Mouse (Mus musculus): Measurements from ENCODE around the gene Mllt6. TPM values are rescaled to one million over a fixed set of nuclear protein-coding genes. Genes with fewer than 3 reads are reported as not detected.

The Mllt6 gene
- 1 to 10 TPM; 6.8 to 7.6 TPM for total RNA-seq (2023)

DNA sequence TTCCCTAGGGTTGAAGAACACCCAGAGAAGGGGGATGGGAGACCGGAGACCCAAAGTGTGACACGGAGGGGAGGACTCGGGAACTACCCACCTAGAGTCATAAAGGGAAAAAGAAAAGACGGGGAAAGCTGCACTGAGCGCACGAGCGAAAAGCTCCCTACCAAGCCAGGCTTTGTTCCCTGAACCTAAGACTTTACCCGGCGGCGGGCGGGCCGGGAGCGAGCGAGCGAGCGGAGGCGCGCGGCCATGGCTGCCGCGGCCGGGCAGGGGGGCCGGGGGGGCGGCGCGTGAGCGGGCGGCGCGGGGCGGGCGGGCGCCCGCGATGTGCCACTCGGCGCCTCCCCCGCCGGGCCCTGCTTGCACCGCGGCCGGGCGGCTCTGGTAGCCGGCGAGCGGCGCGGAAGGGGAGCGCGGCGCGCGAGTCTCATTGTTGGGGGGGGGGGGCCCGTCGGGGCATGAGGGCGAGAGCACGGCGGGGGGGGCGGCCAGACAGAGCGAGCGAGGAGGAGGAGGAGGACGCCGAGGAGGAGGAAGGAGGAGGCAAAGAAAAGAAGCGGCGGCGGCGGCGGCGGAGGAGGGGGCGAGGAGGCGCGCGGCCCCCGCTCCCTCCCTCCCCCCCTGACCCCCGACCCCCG is at the start of gene Mllt6:
Gene Mllt6 (plus strand): TSS at position 522 of the 635 bp plus-strand sequence.

GRCm38 (mm10) chr11:97629576-97629975 is 33.6 kb upstream of the Mllt6 start, which contains the start of gene Epop:
Gene Epop, minus strand, starts transcription at chr11:97629702.

DNA sequence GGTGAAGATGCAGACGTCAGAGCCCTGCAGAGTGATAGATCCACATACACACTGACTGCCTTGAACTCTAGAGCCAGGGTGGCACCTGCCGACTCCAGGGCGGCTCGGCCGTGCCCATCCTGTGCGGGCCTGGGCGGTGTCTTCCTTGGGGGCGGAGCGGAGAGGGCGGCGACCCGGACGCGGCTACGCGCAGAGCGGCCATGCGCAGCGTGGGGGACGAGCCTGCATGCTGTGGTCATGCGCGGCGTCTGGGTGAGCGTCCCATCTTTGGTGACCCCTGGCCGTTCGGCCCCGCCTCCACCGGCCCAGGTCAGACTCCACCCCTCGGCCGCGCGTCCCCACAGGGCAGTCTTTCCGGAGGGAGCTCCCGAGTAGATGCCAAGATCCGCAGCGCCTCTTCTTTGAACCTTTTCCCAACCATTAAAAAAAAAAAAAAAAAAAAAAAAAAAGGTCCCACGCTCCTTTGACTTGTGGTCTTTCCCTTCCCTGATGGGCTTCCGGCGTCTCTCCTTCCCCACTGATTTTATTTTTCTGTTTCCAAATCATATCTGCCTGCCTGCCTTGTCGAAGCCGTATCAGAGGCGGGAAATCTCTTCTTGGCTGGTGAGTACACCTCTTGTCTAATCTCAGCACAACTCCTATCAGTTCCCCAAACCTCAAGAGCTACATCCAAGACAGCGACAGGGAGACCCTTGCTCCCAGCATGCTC is 22.6 kb downstream of the Mllt6 start, which contains the start of gene Cisd3:
Gene Cisd3 (plus strand): TSS at position 214 of the 709 bp plus-strand sequence.

DNA sequence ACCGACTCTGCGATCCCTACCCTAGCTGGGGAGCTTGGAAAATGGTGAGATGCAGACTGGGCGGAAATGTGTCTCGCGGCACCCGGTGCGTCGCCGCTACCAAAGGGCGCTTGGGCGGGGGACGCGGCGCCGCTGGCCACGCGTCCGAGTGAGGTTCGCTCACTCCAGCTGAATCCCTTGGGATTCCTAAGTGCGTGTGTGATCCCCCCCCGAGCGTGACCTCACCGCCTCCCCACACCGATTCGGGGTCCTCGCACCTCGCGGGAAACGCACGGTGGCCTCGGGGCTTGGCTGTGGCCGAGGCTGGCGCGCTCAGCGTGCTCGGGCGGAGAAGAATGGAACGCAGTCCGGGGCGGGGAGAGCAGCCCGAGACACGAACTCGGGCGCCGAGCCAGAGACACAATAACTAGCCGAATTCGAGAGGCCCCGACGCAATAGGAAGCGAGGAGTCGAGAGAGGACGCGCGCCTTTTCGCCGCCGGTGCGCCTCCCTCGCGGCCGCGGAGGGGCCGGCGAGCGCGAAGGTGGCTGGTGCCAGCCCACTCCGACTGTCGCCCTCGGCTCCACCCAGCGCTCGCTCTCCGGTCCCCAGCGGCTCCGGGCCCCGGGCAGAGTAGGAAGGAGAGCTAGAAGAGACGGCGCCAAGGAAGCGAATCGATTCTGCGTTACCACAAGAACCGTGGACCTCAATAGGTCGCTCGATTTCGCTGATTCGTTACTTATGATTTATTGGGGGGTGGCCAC is 37.0 kb downstream of the Mllt6 start, which contains the start of gene Pcgf2:
Gene Pcgf2 (minus strand): TSS at position 495 of the 743 bp plus-strand sequence.

DNA sequence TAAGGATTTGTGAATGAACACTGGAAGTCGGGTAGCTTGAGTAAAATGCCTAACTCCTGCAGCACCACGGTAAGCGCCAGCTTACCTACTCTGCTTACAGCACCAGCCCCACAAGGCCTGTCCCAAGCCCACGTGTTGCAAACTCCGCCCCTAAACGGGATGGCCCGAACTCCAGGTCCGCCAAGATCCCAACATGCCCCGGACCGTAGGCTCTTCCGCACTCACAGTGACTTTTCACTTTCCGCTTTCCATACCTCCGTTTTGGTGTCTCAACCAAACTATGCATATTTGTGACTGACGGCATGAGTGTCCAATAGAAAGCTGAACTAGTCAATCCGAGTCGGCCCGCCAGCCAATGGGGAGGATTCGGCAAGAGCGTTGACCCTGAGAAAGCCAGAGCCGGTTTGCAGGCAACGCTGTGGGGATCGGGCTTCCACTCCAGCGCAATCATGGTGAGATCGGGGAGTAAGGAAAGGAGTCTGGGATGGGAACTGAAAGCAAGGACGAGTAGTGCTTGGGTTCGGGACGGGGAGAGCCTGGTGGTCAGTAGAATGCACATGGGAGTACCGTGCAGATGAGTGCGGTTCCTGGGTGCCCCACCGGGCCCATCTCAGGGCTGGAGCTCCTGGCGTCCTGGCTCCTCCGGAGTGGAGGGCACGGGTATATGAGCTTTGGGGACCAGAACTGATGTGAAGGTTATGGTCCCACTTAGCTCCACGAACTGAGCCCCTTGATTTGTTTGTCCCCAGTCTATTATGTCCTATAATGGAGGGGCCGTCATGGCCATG is 40.0 kb downstream of the Mllt6 start, which contains the start of gene Psmb3:
Gene Psmb3 (plus strand): TSS at position 361 of the 788 bp plus-strand sequence.

Other genes starting within 250 kb of the Mllt6 start
- gene Arhgap23, start 247.9 kb upstream of the Mllt6 start, total RNA-seq (2023) = 10 to 100 TPM; 27.6 to 38.6 TPM
- not detected for gene 4933428G20Rik, start 163.1 kb upstream of the Mllt6 start, total RNA-seq (2023)
- gene Srcin1, start 87.2 kb upstream of the Mllt6 start, total RNA-seq (2023) = not detected
- gene Epop, start 33.7 kb upstream of the Mllt6 start, total RNA-seq (2023) = under 1 TPM; 0.78 to 0.84 TPM
- 1 to 10 TPM; 4.9 to 6.8 TPM for gene Cisd3, start 22.4 kb downstream of the Mllt6 start, total RNA-seq (2023)
- gene Pcgf2, start 37.1 kb downstream of the Mllt6 start, total RNA-seq (2023) = 1 to 10 TPM; 1.4 to 2.1 TPM
- gene Psmb3, start 40.0 kb downstream of the Mllt6 start, total RNA-seq (2023) = 100 to 1,000 TPM; 129 to 142 TPM
- gene Pip4k2b, start 81.3 kb downstream of the Mllt6 start, total RNA-seq (2023) = 10 to 100 TPM; 27.6 to 31.9 TPM
- 10 to 100 TPM; 46.2 to 49.5 TPM for gene Cwc25, start 103.1 kb downstream of the Mllt6 start, total RNA-seq (2023)
- gene 1700001P01Rik, start 112.5 kb downstream of the Mllt6 start, total RNA-seq (2023) = under 1 TPM in 1 of 2 experiments, not detected in 1; 0.66 TPM
- 100 to 1,000 TPM; 575 to 596 TPM for gene Rpl23, start 119.0 kb downstream of the Mllt6 start, total RNA-seq (2023)
- 100 to 1,000 TPM; 354 to 359 TPM for gene Lasp1, start 135.6 kb downstream of the Mllt6 start, total RNA-seq (2023)
- under 1 TPM; 0.68 to 0.89 TPM for gene B230217C12Rik, start 177.4 kb downstream of the Mllt6 start, total RNA-seq (2023)
- not detected for gene Fbxo47, start 220.7 kb downstream of the Mllt6 start, total RNA-seq (2023)